Mouse (Mus musculus) liver, postnatal 0 days (tissue): ENCODE measurements around the gene Comp.

Experiments
- CTCF ChIP-seq: sonication (generic); IDR thresholded peaks from 2 replicates; pipeline ENCODE4 v1.5.1; 2016; ENCODE audit warnings: antibody characterized with exemption, low read depth
- EP300 ChIP-seq: IDR thresholded peaks from 2 replicates; pipeline ENCODE4 v1.6.1; 2016; ENCODE audit warnings: antibody characterized with exemption, low read depth, mild to moderate bottlenecking

DNA sequence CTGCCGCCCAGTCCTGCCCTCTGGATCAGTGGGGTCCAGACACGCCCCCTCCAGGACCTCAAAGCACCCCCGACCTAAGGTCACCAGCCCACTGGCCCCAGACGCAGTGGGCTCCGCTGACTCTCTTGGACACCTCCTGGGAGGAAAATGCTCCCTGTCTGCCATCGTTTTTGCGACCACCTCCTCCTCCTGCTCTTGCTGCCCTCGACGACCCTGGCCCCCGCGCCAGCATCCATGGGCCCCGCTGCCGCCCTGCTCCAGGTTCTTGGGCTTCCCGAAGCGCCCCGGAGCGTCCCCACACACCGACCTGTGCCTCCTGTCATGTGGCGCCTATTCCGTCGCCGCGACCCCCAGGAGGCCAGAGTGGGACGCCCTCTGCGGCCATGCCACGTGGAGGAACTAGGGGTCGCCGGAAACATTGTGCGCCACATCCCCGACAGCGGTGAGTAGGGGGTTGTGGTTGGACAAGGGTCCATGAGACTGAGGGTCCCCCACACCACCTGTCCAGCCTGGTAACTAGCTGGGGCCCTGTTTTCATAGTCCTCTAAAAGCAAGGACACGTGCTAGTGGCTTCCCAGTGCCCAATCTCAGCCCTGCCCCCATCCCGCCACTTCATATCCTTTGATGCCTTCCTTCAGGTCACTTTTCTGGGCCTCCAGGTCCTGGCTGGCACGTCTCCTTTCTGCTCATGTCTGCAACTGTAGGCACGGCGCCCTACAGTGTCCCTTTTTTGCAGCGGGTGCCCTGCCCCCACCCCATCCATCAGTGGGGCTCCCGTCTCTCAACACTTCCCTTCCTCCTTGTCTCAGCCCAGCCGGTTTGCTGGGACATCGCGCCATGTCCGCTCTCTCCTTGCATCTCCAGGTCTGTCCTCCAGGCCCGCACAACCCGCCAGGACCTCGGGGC is 43.3 kb upstream of the Comp start:
- no peak for TF ChIP-seq CTCF
- TF ChIP-seq EP300, result no peak
